Mouse (Mus musculus): ENCODE measurements around the gene Mgmt.

DNA sequence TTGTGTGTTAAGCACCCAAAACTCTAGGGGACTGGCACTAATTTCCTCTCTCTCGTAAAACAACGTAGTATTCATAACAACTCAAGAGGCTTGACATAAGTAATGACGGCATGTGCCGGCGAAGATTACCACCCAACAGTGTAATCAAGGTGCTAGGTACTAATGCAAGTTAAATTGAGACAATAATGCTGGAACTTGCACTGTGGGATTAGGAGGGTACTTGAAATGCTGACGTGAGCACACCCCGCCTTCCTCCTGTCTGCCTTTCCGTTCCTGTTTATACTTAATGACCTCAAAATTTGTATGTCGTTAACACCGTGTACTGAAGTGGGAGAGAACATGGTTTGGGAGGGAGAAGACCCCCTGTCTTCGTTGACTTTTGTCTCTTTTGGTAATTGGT lies 110.9 kb downstream of the Mgmt start:
- no peak for TF ChIP-seq CTCF (IDR thresholded peaks at IDR 0.05; ENCODE audit: low read depth)
- TF ChIP-seq EP300 (IDR thresholded peaks at IDR 0.05; ENCODE audit: low read depth): no peak

Measured in heart, postnatal 0 days (tissue).